Mouse (Mus musculus): Measurements from ENCODE around the gene Btnl2. TPM values are rescaled to one million over a fixed set of nuclear protein-coding genes. Genes with fewer than 3 reads are reported as not detected.

Btnl2 gene
- polyA plus RNA-seq (2014; fragmentation: Illumina TruSeq; extraction: RNeasy Lipid Tissue Mini Kit (QIAGEN cat#74804)), result 0.97 TPM

GRCm38 (mm10) chr17:34354539-34354938, at the start of gene Btnl2:
TSS of gene Btnl2 (plus strand) at chr17:34354822.

GRCm38 (mm10) chr17:34305380-34306030, 49.1 kb upstream of the Btnl2 start, which contains the start of gene H2-Eb1:
TSS of gene H2-Eb1 (plus strand) at chr17:34305867.

GRCm38 (mm10) chr17:34325436-34325835, 29.2 kb upstream of the Btnl2 start, which contains the start of gene H2-Eb2:
TSS of gene H2-Eb2 (plus strand) at chr17:34325665.

GRCm38 (mm10) chr17:34376847-34377246, 22.2 kb downstream of the Btnl2 start, which contains the start of gene Btnl1:
TSS of gene Btnl1 (plus strand) at chr17:34377132.

GRCm38 (mm10) chr17:34398711-34399393, 44.2 kb downstream of the Btnl2 start, which contains the start of gene BC051142:
TSS of gene BC051142 (plus strand) at chr17:34398820.

Other genes with a start within 250 kb of the Btnl2 start
- not detected for gene H2-DMa, start 235.3 kb upstream of the Btnl2 start, polyA plus RNA-seq (2014; fragmentation: Illumina TruSeq; extraction: RNeasy Lipid Tissue Mini Kit (QIAGEN cat#74804))
- gene Brd2, start 232.2 kb upstream of the Btnl2 start, polyA plus RNA-seq (2014; fragmentation: Illumina TruSeq; extraction: RNeasy Lipid Tissue Mini Kit (QIAGEN cat#74804)), result 266 TPM
- gene H2-DMb2, start 211.5 kb upstream of the Btnl2 start, polyA plus RNA-seq (2014; fragmentation: Illumina TruSeq; extraction: RNeasy Lipid Tissue Mini Kit (QIAGEN cat#74804)), result 1.1 TPM
- gene H2-DMb1, start 201.8 kb upstream of the Btnl2 start, polyA plus RNA-seq (2014; fragmentation: Illumina TruSeq; extraction: RNeasy Lipid Tissue Mini Kit (QIAGEN cat#74804)), result 5.0 TPM
- 2.4 TPM for gene Tap1, start 167.3 kb upstream of the Btnl2 start, polyA plus RNA-seq (2014; fragmentation: Illumina TruSeq; extraction: RNeasy Lipid Tissue Mini Kit (QIAGEN cat#74804))
- 2.2 TPM for gene Psmb9, start 167.1 kb upstream of the Btnl2 start, polyA plus RNA-seq (2014; fragmentation: Illumina TruSeq; extraction: RNeasy Lipid Tissue Mini Kit (QIAGEN cat#74804))
- 0.83 TPM for gene Psmb8, start 157.1 kb upstream of the Btnl2 start, polyA plus RNA-seq (2014; fragmentation: Illumina TruSeq; extraction: RNeasy Lipid Tissue Mini Kit (QIAGEN cat#74804))
- not detected for gene Tap2, start 151.3 kb upstream of the Btnl2 start, polyA plus RNA-seq (2014; fragmentation: Illumina TruSeq; extraction: RNeasy Lipid Tissue Mini Kit (QIAGEN cat#74804))
- gene H2-Ob, start 115.9 kb upstream of the Btnl2 start, polyA plus RNA-seq (2014; fragmentation: Illumina TruSeq; extraction: RNeasy Lipid Tissue Mini Kit (QIAGEN cat#74804)), result 3.7 TPM
- gene H2-Ab1, start 97.1 kb upstream of the Btnl2 start, polyA plus RNA-seq (2014; fragmentation: Illumina TruSeq; extraction: RNeasy Lipid Tissue Mini Kit (QIAGEN cat#74804)), result 33.0 TPM
- 106 TPM for gene H2-Aa, start 67.0 kb upstream of the Btnl2 start, polyA plus RNA-seq (2014; fragmentation: Illumina TruSeq; extraction: RNeasy Lipid Tissue Mini Kit (QIAGEN cat#74804))
- gene H2-Eb1, start 49.0 kb upstream of the Btnl2 start, polyA plus RNA-seq (2014; fragmentation: Illumina TruSeq; extraction: RNeasy Lipid Tissue Mini Kit (QIAGEN cat#74804)), result 4.0 TPM
- gene H2-Eb2, start 29.2 kb upstream of the Btnl2 start, polyA plus RNA-seq (2014; fragmentation: Illumina TruSeq; extraction: RNeasy Lipid Tissue Mini Kit (QIAGEN cat#74804)), result 0.17 TPM
- gene Btnl1, start 22.3 kb downstream of the Btnl2 start, polyA plus RNA-seq (2014; fragmentation: Illumina TruSeq; extraction: RNeasy Lipid Tissue Mini Kit (QIAGEN cat#74804)), result 0.20 TPM
- gene BC051142, start 44.0 kb downstream of the Btnl2 start, polyA plus RNA-seq (2014; fragmentation: Illumina TruSeq; extraction: RNeasy Lipid Tissue Mini Kit (QIAGEN cat#74804)), result 1.8 TPM
- not detected for gene Btnl4, start 122.5 kb downstream of the Btnl2 start, polyA plus RNA-seq (2014; fragmentation: Illumina TruSeq; extraction: RNeasy Lipid Tissue Mini Kit (QIAGEN cat#74804))
- not detected for gene Btnl6, start 162.5 kb downstream of the Btnl2 start, polyA plus RNA-seq (2014; fragmentation: Illumina TruSeq; extraction: RNeasy Lipid Tissue Mini Kit (QIAGEN cat#74804))
- 0.40 TPM for gene Notch4, start 209.4 kb downstream of the Btnl2 start, polyA plus RNA-seq (2014; fragmentation: Illumina TruSeq; extraction: RNeasy Lipid Tissue Mini Kit (QIAGEN cat#74804))
- gene Gpsm3, start 235.0 kb downstream of the Btnl2 start, polyA plus RNA-seq (2014; fragmentation: Illumina TruSeq; extraction: RNeasy Lipid Tissue Mini Kit (QIAGEN cat#74804)), result 1.7 TPM
- gene Pbx2, start 236.4 kb downstream of the Btnl2 start, polyA plus RNA-seq (2014; fragmentation: Illumina TruSeq; extraction: RNeasy Lipid Tissue Mini Kit (QIAGEN cat#74804)), result 26.5 TPM
- gene Ager, start 243.0 kb downstream of the Btnl2 start, polyA plus RNA-seq (2014; fragmentation: Illumina TruSeq; extraction: RNeasy Lipid Tissue Mini Kit (QIAGEN cat#74804)), result not detected
- gene Rnf5, start 248.9 kb downstream of the Btnl2 start, polyA plus RNA-seq (2014; fragmentation: Illumina TruSeq; extraction: RNeasy Lipid Tissue Mini Kit (QIAGEN cat#74804)), result 35.5 TPM
- gene Agpat1, start 249.4 kb downstream of the Btnl2 start, polyA plus RNA-seq (2014; fragmentation: Illumina TruSeq; extraction: RNeasy Lipid Tissue Mini Kit (QIAGEN cat#74804)), result 1.9 TPM